Mouse (Mus musculus) bone marrow macrophage, adult 2 months (primary cell): ENCODE measurements around the gene Pradc1. TPM values are rescaled to one million over a fixed set of nuclear protein-coding genes. Genes with fewer than 3 reads are reported as not detected.

Source experiments
- H3K27ac ChIP-seq: 2 replicates; pipeline ENCODE4 v1.5.1; 2012; ENCODE audit warnings: low read depth, low read length; ENCODE audit not compliant: insufficient read depth
- H3K4me1 ChIP-seq: 2 replicates; pipeline ENCODE4 v1.6.1; 2012; ENCODE audit warnings: low read length; ENCODE audit not compliant: control insufficient read depth, insufficient read depth
- H3K4me3 ChIP-seq: 2 replicates; pipeline ENCODE4 v1.5.1; 2012; ENCODE audit warnings: mild to moderate bottlenecking, low read length, moderate library complexity; ENCODE audit not compliant: insufficient read depth
- CTCF ChIP-seq: IDR thresholded peaks from 2 replicates; pipeline ENCODE4 v1.5.1; 2012; ENCODE audit warnings: low read depth, mild to moderate bottlenecking, low read length, moderate library complexity
- POLR2A ChIP-seq: IDR thresholded peaks from 2 replicates; pipeline ENCODE4 v1.6.1; 2012; ENCODE audit warnings: mild to moderate bottlenecking, low read depth, low read length, borderline replicate concordance
- polyA plus RNA-seq: library from polyadenylated mRNA; stranded (reverse); fragments of >200 nt; gene quantifications from 2 replicates; pipeline ENCODE4 v1.2.4, GENCODE M21; 2012; ENCODE audit not compliant: missing spikeins, insufficient read depth, insufficient read length

Gene Pradc1
- polyA plus RNA-seq: 8.0 and 9.7 TPM in 2 replicates

DNA sequence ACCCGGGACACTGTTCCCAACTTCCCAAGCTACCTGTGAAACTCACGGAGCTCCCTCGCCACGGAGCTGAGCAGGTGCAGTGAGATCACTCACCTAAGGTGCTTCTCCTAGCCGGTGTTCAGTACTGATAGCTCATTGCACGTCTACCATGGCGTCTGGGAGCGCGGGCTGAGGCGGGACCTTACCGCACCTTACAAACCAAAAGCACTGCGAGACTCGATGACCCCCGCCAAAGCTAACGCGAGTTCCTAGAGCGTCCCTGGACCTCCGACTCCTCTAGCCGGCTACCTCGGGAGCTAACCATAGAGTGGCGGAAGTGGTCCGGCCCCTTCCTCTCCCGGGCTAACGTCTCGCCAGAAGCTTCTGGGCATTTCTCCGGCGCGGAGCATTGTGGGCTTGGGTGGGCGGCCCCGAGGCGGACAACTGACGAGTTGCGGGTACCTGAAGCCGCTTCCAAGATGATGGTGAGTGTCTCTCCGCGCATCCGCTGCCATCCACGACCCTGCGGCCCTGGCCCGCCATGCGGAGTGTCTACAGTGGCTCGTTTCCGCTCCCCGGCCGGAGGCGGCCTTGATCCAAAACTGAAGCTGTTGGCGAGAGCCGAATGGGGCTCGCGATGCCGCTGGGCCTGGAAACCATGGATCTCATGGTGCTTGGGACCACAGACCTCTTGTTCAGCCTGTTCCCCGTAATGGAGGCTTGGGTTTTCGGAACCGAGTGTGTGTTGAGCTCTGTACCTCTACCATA, at the start of gene Pradc1:
Gene Pradc1 (minus strand): TSS at position 307 of the 747 bp plus-strand sequence.
- peaks cover 22% of the 10 kb centered on the region for H3K4me1 ChIP-seq
- H3K4me3 ChIP-seq: peak within 1 kb of the TSS; percentile 99
- TF ChIP-seq POLR2A: no peak
- TF ChIP-seq CTCF: peak; percentile 64
- peak within 1 kb of the TSS; percentile 90 for H3K27ac ChIP-seq

DNA sequence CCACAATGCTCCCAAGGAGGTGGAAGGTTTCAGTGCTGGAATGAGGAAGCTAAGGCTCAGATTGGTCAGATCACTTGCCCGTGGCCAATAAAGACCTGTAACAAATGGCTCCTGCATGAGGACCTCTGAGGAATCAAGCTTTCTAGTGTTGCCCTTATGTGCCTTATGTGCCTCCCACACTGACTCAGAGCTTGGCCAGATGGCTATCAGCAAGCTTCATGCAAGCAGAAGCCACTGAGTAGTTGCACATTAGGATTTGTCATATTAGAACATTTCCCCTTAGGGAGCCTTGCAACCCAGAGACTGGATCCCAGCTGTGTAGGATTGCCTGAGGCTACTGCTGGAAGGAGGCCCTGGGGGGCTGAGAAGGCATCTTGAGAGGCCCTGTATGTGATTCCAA, 48.6 kb upstream of the Pradc1 start:
- TF ChIP-seq CTCF (no peak), POLR2A (no peak)
- no peaks in the 10 kb centered on the region for H3K4me1 ChIP-seq
- H3K4me3 ChIP-seq: no peak overlapping the region
- H3K27ac ChIP-seq: no peak overlapping the region

DNA sequence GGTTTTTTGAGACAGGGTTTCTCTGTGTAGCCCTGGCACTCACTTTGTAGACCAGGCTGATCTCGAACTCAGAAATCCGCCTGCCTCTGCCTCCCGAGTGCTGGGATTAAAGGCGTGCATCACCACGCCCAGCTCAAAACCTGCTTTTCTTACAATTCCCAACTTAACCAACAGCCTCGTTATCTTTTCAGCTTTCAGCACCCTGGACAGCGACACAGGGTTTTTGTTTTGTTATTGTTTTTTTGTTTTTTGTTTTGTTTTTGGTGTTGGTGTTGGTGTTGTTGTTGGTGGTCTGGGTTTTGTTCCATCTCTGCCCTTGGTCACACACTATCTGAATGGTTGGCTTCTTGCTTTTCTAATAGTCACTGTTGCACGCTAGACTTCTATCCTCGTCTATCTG, 46.4 kb upstream of the Pradc1 start:
- no peak overlapping the region for H3K27ac ChIP-seq
- TF ChIP-seq POLR2A (no peak), CTCF (no peak)
- H3K4me3 ChIP-seq: no peak overlapping the region
- no peaks in the 10 kb centered on the region for H3K4me1 ChIP-seq

DNA sequence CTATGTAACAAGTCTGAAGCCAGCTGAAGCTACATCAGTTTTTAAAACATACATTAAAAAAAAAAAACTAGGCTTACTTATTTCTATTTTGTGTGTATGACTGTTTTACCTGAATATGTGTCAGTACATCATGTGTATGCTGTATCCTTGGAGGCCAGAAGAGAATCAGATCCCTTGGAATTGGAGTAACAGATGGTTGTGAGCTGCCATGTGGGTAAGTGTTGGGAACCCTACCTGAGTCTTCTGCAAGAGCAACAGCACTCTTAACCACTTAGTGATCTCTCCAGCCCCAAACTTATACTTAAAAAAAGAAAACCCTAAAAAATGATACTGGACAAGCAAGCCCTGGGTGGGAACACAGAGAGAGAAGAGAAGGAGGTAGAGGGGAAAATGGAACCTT, 45.2 kb upstream of the Pradc1 start:
- Histone ChIP-seq H3K4me1 (no peaks in the 10 kb centered on the region), H3K4me3 (no peak overlapping the region), H3K27ac (no peak overlapping the region)
- TF ChIP-seq POLR2A (no peak), CTCF (no peak)

DNA sequence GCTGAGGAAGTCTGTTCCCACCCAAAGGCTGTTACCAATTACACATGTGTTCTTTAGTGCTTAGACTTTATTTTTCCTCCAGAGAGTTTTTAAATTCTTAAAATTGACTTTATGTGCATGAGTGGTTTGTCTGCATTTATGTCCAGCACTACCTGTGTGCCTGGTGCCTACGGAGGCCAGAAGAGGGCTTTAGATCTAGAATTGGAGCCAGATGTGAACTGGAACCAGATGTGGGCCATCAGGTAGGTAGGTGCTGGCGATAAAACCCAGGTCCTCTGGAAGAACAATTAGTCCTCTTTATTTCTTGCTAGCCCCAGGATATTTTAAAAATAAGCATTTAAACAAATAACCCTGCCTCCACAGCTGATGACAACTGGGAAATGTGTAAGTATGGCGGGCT, 39.8 kb upstream of the Pradc1 start:
- TF ChIP-seq POLR2A (no peak), CTCF (no peak)
- no peaks in the 10 kb centered on the region for H3K4me1 ChIP-seq
- H3K27ac ChIP-seq: no peak overlapping the region
- H3K4me3 ChIP-seq: no peak overlapping the region

DNA sequence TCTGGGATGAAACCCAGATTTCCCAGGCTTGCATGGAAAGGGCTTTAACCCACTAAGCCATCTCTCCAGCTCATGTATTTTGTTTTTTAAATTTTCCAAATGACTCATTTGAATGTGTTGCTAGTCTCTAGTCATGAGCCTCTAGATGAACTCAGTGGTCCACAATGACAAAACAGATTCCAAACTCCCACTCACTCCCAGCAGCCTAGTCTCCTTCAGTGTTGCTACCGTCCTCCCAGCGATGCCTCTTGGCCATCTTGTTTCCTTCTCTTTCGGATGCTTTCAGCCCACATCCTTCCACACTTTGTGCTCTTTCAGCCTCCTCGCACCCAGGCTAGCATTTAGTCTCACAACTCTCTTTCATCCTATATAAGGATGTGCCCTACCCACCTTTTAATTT, 38.5 kb upstream of the Pradc1 start:
- no peaks in the 10 kb centered on the region for H3K4me1 ChIP-seq
- no peak overlapping the region for H3K27ac ChIP-seq
- TF ChIP-seq POLR2A: no peak
- no peak for TF ChIP-seq CTCF
- H3K4me3 ChIP-seq: no peak overlapping the region

DNA sequence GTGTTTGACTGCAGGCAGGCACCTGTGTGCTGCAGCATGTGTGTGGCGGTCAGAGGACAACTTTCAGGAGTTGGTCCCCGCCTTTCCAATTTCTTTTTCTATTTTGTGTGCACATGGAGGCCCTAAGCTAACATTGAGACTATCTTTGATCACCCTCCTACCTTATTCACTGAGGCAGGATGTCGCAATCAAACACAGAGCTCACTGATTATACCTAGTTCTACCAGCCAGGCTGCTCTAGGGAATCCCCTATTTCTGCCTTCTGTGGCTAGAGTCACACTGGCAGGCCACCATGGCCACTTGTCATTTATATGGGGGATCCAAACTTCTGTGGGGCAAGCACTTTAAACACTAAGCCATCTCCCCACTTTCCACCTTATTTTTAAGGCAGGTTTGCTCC, 37.9 kb upstream of the Pradc1 start:
- no peak for TF ChIP-seq CTCF
- TF ChIP-seq POLR2A: no peak
- Histone ChIP-seq H3K4me1 (no peaks in the 10 kb centered on the region), H3K27ac (no peak overlapping the region), H3K4me3 (no peak overlapping the region)

DNA sequence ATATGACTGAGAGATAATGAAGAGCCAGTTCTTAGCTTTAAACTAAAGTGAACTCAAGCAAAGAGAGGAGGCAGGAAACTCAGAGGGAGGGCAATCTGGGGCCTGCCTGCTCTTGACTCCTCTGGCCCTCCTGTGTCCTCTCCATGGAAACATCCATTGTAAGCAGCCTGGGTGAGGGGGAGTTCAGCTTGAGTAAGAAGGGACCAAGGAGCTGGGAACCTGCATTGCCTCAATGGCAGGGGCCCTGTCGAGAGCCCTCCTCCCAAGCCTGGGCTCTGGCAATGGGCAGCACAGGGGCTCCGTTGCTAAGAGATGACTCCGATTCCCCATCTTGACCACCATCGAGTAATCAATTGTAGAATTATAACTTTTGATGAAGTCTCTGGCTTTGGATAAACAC, 36.7 kb upstream of the Pradc1 start:
- Histone ChIP-seq H3K4me3 (no peak overlapping the region), H3K27ac (no peak overlapping the region), H3K4me1 (no peaks in the 10 kb centered on the region)
- TF ChIP-seq POLR2A (no peak), CTCF (no peak)

DNA sequence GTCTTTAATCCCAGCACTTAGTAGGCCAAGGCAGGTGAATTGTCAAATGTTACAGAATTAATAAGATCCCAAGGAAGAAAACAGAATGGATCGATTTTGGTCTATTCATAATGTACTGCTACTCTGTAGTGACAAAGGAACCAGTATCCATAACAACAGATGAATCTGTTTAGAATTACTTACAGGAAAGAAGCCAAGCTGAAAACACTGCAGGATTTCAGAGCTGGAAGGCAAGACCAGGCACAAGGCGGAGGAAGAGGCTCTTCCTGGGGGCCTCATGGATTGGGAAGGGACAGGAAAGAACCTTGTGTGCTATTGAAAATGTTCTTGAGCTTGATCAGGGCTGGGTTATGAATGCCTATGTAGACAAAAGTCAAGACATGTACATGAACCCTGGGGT, 34.0 kb upstream of the Pradc1 start:
- Histone ChIP-seq H3K4me3 (no peak overlapping the region), H3K4me1 (no peaks in the 10 kb centered on the region), H3K27ac (no peak overlapping the region)
- TF ChIP-seq CTCF (no peak), POLR2A (no peak)

DNA sequence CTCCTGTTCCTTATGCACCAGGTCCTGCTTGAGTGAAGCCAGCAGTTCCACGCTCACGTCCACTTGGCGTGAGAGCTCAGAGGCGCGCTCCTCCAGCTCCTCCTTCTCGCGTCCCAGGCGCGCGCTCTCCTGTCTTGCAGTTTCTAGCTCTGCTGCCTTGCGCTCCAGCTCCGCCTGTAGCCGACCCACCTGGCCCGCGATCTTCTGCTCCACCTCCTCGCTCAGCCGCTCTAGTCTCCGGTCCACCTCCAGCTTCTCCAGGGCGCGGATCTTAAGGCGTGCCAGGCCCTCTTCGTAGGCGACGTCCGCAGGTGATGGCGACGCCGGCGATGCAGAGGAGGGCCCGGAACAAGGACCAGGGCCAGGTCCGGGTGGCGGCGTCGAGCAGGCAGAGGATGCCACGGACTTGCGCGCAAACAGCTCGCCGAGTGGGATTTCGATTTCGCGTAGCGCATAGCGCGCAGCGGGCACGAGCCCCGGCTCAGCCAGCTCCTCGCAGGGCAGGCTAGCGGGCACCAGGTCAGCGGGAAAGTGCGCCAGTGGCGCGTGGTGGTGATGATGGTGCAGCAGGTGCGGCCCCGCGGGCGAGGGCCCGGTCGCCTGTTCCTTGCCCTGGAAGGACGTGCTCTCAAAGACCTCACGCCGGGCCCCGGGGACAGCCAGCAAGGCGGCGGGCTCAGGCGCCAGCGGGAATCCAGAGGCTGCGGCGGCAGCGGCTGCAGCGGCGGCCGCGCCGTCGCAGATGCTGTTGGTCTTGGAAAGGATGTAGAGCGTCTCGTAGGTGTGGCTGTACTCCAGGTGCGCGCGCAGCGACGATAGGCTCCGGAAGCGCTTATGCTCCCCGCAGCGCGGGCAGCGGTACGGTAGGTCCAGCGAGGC, 32.3 kb upstream of the Pradc1 start:
- Histone ChIP-seq H3K4me3 (no peak overlapping the region), H3K27ac (no peak overlapping the region), H3K4me1 (no peaks in the 10 kb centered on the region)
- TF ChIP-seq POLR2A: no peak
- TF ChIP-seq CTCF: no peak
